Mouse (Mus musculus) embryonic facial prominence, embryonic 10.5 days (tissue): ENCODE results near the gene Olfr1394. TPM values are rescaled to one million over a fixed set of nuclear protein-coding genes. Genes with fewer than 3 reads are reported as not detected.

ENCODE experiments used
- DNase-seq: peaks from one replicate; pipeline ENCODE4 v3.0.0-alpha.2; 2017; ENCODE audit warnings: low spot score
- H3K27ac ChIP-seq: fragments of 300-500 bp; sonication (generic); replicated peaks from 2 replicates; pipeline ENCODE4 v1.5.1; 2016; ENCODE audit warnings: mild to moderate bottlenecking
- H3K27me3 ChIP-seq: fragments of 300-500 bp; sonication (generic); replicated peaks from 2 replicates; pipeline ENCODE4 v1.6.1; 2016; ENCODE audit warnings: low read depth, mild to moderate bottlenecking; ENCODE audit not compliant: poor library complexity, severe bottlenecking
- H3K36me3 ChIP-seq: fragments of 300-500 bp; sonication (generic); replicated peaks from 2 replicates; pipeline ENCODE4 v1.6.1; 2016; ENCODE audit warnings: mild to moderate bottlenecking, moderate library complexity
- H3K4me1 ChIP-seq: fragments of 300-500 bp; sonication (generic); 2 replicates; pipeline ENCODE4 v1.6.1; 2016
- H3K4me3 ChIP-seq: fragments of 300-500 bp; sonication (generic); 2 replicates; pipeline ENCODE4 v1.5.1; 2016; ENCODE audit warnings: mild to moderate bottlenecking, moderate library complexity
- H3K9me3 ChIP-seq: fragments of 300-500 bp; sonication (generic); 2 replicates; pipeline ENCODE4 v1.6.1; 2016; ENCODE audit warnings: mild to moderate bottlenecking
- WGBS: fragments of 180-500 bp; shearing (Covaris S2); methylation state at CpG from one replicate; pipeline ENCODE4 v1.1.7; 2016; 5-methylcytosine and 5-hydroxymethylcytosine counted together
- polyA plus RNA-seq: library from polyadenylated mRNA; unstranded; fragments of >200 nt; fragmentation: Nextera tagmentation; extraction: Ambion mirVana; gene quantifications from 2 replicates; pipeline ENCODE4 v1.2.1, GENCODE M21; 2016

Olfr1394 gene
- not detected in 2 replicates for polyA plus RNA-seq

DNA sequence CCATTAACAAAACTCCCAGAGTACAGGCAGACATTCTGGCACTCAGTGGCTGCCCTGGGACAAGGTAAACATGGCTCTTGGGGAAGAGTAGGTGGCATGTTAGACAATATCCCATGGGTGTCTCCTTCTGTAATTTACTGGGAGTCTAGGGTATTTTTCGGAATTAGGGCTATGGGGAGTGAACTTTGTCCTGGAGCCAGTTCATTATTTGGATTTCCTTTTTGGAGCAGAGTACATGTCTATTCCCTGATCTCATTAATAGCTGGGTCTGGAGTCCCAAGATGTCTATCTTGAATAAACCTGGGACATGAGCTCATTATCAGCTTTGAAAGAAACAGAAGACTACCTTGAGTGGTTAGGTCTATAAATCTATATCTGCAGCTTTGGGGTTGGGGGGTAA lies at the start of gene Olfr1394:
TSS of gene Olfr1394 (plus strand) at position 301 of the 400 bp plus-strand sequence.
- 83% methylated on average over 1 of the region's 1 CpGs for WGBS
- no peak for DNase-seq
- H3K4me3 ChIP-seq = no peak within 1 kb of the TSS

DNA sequence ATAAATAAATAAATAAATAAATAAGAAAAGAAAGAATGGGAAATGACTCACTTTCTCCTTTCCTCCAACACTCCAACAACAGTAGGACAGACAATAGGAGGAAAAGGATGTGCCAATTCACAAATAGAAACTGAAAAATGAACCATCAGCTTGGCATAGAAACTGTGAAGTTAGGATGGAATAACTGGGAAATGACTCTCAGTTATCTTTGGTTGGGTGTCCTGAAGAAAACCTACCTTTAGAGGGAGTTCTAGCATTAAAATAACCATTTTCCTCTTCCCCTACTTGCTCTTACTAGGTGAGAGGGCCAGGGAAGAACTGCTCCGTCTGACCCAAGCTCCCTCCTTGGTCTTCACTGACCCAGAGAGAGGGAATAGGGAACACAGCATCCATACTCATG lies 48.4 kb upstream of the Olfr1394 start:
- H3K27ac ChIP-seq = no peak overlapping the region
- peaks cover 8% of the 10 kb centered on the region; the same call in 1 of the 2 replicates for H3K4me1 ChIP-seq
- no peak for DNase-seq
- 76% methylated on average over 1 of the region's 1 CpGs for WGBS
- no peaks in the 10 kb centered on the region for H3K36me3 ChIP-seq
- H3K27me3 ChIP-seq = no peaks in the 10 kb centered on the region
- H3K4me3 ChIP-seq = no peak overlapping the region
- no peaks in the 10 kb centered on the region for H3K9me3 ChIP-seq

More for the DNA sequence above, at the start of gene Olfr1394:
- no peaks in the 10 kb centered on the region for H3K27me3 ChIP-seq
- no peaks in the 10 kb centered on the region for H3K9me3 ChIP-seq
- no peak within 1 kb of the TSS for H3K27ac ChIP-seq
- no peaks in the 10 kb centered on the region for H3K36me3 ChIP-seq
- H3K4me1 ChIP-seq = no peaks in the 10 kb centered on the region

DNA sequence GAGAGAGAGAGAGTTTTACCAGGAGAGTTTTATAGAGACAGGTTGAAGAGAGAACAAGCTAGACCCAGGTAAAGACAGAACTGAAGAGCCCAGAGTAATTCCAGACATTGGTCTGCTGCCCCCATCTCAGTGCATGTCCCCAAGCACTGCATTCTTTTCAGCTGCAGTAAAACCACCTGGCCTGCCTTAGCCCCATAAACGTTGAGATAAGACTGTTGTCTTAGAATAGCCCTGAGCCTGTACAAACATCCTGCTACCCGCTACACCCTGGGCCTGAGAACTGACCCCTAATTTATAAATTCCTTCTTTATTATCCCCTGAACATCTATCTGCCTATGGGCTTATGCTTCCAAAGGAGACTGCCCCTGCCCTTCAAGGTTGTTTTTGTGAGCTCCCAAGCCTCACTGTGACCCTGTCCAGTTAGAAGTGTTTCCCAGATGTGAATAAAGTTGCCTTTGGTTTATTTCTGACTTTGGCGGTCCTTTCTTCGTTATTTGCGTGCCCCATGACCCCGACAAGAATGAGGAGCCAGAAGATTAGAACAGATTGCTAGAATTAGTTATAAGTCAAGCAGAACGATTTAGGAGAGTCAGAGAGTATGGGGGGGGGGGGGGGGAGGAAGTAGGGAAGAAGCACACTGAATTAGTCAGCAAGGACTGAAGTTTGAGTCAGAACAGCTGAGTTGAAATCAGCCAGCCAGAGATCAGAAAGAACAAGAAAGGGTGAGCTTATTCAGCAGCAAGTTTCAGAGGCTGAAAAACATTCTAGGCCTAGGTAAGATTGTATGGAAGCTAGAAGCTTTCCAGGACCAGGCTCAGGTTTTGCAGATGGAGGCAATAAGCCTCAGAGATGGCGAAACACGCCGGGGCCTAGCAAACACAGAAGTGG lies 46.3 kb upstream of the Olfr1394 start:
- Histone ChIP-seq H3K4me1 (0 out of 2 replicates have a peak, but pooled peaks cover 2% of the 10 kb centered on the region), H3K36me3 (no peaks in the 10 kb centered on the region), H3K27me3 (no peaks in the 10 kb centered on the region), H3K9me3 (no peaks in the 10 kb centered on the region), H3K27ac (no peak overlapping the region), H3K4me3 (no peak overlapping the region)
- WGBS = 59% methylated on average over 10 of the region's 10 CpGs
- DNase-seq = no peak

DNA sequence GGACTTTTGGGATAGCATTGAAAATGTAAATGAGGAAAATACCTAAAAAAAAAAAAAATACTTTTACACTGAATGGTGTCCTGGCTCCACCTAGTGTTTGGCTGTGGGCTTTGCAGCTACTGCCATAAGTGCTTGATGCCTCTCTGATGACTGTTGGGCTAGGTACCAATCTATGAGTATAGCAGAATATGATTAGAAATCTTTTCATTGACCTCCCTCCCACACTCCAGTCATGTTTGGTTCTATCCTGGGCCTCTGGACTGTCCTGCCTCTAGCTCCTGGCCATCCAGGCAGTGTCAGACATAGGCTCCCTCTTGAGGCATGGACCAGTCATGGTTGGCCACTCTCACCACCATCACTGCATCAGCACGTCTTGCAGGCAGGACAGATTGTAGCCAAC lies 45.3 kb upstream of the Olfr1394 start:
- no peak overlapping the region for H3K4me3 ChIP-seq
- H3K27me3 ChIP-seq = no peaks in the 10 kb centered on the region
- no peak overlapping the region for H3K27ac ChIP-seq
- WGBS = 38% methylated on average over 1 of the region's 1 CpGs
- DNase-seq = no peak
- no peaks in the 10 kb centered on the region for H3K9me3 ChIP-seq
- H3K36me3 ChIP-seq = no peaks in the 10 kb centered on the region
- H3K4me1 ChIP-seq = no peaks in the 10 kb centered on the region

DNA sequence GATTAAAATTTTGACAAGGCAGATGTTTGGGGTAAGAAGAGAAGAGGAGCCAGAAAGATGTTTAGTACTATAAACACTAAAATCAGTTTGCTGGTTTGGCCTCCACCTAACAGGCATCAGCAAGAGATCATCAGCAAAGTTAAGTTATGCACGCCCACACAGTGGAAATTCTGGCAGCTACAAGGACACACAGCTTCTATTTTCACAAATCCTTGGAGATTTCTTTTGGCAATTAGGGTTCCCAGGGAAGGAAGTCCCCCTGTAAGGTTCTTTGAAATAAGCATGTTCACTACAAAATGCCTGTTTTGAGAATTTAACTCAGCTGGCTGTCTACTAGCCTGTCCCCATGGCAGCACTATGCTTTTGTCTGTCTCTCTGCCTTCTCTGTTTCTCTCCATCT lies 43.2 kb upstream of the Olfr1394 start:
- H3K27ac ChIP-seq = no peak overlapping the region
- H3K27me3 ChIP-seq = no peaks in the 10 kb centered on the region
- 65% methylated on average over 1 of the region's 1 CpGs for WGBS
- H3K36me3 ChIP-seq = no peaks in the 10 kb centered on the region
- DNase-seq = no peak
- no peaks in the 10 kb centered on the region for H3K9me3 ChIP-seq
- H3K4me3 ChIP-seq = no peak overlapping the region
- H3K4me1 ChIP-seq = no peaks in the 10 kb centered on the region

DNA sequence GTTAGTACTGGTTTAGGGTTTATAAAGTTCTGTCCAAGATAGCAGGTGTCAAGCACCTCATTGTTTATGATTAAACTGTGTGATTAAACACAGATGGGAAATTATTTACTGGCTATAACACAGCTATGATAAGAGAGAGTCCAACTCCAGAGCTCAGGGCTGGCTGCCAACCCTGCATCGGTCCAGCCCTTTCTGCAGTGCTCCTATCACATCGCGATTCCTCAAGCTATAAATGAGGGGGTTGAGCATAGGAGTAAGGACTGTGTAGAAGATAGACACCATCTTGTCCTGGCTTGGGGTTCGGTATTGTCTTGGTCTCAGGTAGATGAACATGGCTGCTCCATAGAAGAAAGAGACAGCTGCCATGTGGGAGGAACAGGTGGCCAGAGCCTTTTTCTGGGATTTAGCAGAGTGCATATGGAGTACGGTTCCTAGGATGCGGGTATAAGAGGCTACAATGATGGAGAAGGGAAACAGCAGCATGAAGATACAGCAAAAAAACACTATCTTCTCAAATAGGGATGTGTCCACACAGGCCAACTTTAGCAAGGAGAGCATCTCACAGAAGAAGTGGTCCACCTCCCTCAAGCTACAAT lies 41.5 kb upstream of the Olfr1394 start:
- 90% methylated on average over 6 of the region's 6 CpGs for WGBS
- DNase-seq = no peak
- H3K27me3 ChIP-seq = no peaks in the 10 kb centered on the region

DNA sequence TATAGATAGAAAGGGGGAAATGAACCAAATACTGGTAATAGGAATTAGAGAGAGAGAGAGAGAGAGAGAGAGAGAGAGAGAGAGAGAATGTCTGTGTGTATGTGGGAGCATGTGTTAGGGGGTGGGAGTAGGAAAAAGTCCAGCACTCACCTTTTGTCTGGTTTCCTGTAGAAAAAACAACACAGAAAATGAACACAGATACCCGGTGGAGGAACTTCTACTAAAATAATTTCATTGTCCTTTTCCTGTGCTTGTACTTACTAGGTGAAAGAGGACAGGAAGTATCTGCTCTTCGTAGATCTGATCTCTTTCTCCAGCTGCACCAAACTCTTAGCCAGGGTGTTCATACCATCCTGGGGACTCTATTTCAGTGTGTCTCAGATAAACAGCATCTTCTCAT lies 40.0 kb upstream of the Olfr1394 start:
- Histone ChIP-seq H3K27me3 (no peaks in the 10 kb centered on the region), H3K27ac (no peak overlapping the region), H3K9me3 (no peaks in the 10 kb centered on the region), H3K4me3 (no peak overlapping the region), H3K4me1 (no peaks in the 10 kb centered on the region), H3K36me3 (no peaks in the 10 kb centered on the region)
- no peak for DNase-seq
- 75% methylated on average over 2 of the region's 2 CpGs for WGBS

More for the DNA sequence above, 41.5 kb upstream of the Olfr1394 start:
- Histone ChIP-seq H3K9me3 (no peaks in the 10 kb centered on the region), H3K27ac (no peak overlapping the region), H3K4me3 (no peak overlapping the region), H3K4me1 (no peaks in the 10 kb centered on the region), H3K36me3 (no peaks in the 10 kb centered on the region)

DNA sequence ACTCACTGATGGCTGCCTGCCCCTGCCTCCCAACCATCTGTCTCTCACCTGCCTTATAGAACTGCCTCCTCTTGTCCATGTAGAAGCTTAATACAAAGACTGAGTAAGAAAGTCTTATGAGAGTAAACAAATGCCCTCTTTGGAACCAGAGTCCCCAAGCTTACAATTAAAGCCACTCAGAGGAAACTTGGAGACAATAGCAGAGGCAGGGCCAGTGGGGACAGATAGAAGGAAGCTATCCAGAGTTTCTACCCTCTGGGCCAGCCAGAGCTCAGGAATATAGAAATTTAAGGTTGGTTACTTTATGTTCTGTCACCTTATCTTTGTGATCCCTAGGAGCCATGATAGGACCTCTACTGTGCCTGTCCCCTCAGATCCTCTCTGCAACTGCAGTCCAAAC lies 39.4 kb upstream of the Olfr1394 start, which contains the start of gene Olfr1396:
TSS of gene Olfr1396 (minus strand) at position 101 of the 400 bp plus-strand sequence.
- H3K4me1 ChIP-seq = no peaks in the 10 kb centered on the region
- DNase-seq = no peak
- H3K27me3 ChIP-seq = no peaks in the 10 kb centered on the region
- no peak within 1 kb of the TSS for H3K27ac ChIP-seq
- no peaks in the 10 kb centered on the region for H3K36me3 ChIP-seq
- H3K4me3 ChIP-seq = no peak within 1 kb of the TSS
- H3K9me3 ChIP-seq = no peaks in the 10 kb centered on the region

DNA sequence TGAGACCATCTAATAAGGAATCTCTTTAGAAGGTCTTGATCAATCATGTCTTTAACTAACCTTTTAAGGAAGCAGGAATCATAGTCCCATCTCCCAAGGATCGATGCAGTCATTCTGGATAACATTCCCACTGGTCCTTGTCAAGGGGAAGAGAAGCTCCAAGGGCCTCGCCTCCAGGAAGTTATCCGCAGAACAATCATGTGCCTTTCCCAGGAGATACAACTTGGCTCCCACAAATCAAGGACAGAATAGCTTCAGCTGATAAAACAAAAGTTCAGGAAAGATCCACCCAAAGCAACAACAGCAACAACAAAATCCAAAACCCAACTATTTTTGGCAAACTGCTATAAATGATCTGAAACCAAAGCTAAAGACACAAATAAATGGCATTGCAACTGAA lies 34.5 kb upstream of the Olfr1394 start:
- Histone ChIP-seq H3K4me1 (no peaks in the 10 kb centered on the region), H3K27me3 (no peaks in the 10 kb centered on the region), H3K9me3 (no peaks in the 10 kb centered on the region), H3K4me3 (no peak overlapping the region), H3K27ac (no peak overlapping the region), H3K36me3 (no peaks in the 10 kb centered on the region)
- 90% methylated on average over 3 of the region's 3 CpGs for WGBS
- no peak for DNase-seq

DNA sequence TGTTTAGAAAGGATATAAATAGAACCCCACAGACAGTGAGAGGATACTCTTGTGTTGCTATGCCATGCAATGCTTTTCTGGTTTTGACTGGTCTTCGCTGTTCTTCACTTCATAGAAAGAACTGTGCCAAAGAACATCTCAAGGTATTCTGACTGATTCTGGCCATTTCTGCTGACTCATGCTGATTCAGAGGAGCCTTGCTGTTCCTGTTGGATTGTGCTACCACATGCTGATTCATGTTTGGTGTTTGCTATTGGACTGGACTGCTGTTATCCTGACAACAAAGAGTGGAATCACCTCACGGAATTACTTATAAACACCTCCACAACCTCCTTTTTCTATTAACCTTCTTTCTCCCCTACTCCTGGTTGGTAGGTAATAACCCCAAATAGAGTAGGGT lies 30.0 kb upstream of the Olfr1394 start:
- H3K4me3 ChIP-seq = no peak overlapping the region
- no peaks in the 10 kb centered on the region for H3K36me3 ChIP-seq
- no peaks in the 10 kb centered on the region for H3K27me3 ChIP-seq
- no peak overlapping the region for H3K27ac ChIP-seq
- DNase-seq = no peak
- 86% methylated on average over 2 of the region's 2 CpGs for WGBS
- H3K9me3 ChIP-seq = no peaks in the 10 kb centered on the region
- H3K4me1 ChIP-seq = no peaks in the 10 kb centered on the region

DNA sequence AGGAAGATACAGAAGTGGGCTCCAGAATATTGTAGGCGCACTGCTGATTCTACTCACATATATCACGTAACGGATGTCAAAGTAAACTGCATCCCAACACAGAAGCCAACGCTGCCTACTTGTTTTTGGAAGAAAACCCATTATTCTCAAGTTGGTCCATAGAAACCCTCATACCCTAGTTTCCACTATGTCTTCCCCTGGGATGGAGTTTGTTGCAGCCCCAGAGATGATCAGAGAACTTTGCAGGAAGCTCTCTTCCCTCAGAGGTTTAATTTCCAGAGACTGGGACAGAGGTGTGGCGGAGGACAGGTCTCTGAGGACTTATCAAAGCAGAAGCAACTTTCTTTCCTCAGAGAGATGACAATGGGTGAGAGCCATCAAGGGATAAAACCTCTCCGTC lies 12.2 kb upstream of the Olfr1394 start, which contains the start of gene Olfr1395:
TSS of gene Olfr1395 (plus strand) at position 301 of the 400 bp plus-strand sequence.
- Histone ChIP-seq H3K4me3 (no peak within 1 kb of the TSS), H3K27ac (no peak within 1 kb of the TSS), H3K9me3 (no peaks in the 10 kb centered on the region), H3K27me3 (no peaks in the 10 kb centered on the region), H3K36me3 (no peaks in the 10 kb centered on the region), H3K4me1 (no peaks in the 10 kb centered on the region)
- no peak for DNase-seq
- WGBS = 88% methylated on average over 6 of the region's 6 CpGs

DNA sequence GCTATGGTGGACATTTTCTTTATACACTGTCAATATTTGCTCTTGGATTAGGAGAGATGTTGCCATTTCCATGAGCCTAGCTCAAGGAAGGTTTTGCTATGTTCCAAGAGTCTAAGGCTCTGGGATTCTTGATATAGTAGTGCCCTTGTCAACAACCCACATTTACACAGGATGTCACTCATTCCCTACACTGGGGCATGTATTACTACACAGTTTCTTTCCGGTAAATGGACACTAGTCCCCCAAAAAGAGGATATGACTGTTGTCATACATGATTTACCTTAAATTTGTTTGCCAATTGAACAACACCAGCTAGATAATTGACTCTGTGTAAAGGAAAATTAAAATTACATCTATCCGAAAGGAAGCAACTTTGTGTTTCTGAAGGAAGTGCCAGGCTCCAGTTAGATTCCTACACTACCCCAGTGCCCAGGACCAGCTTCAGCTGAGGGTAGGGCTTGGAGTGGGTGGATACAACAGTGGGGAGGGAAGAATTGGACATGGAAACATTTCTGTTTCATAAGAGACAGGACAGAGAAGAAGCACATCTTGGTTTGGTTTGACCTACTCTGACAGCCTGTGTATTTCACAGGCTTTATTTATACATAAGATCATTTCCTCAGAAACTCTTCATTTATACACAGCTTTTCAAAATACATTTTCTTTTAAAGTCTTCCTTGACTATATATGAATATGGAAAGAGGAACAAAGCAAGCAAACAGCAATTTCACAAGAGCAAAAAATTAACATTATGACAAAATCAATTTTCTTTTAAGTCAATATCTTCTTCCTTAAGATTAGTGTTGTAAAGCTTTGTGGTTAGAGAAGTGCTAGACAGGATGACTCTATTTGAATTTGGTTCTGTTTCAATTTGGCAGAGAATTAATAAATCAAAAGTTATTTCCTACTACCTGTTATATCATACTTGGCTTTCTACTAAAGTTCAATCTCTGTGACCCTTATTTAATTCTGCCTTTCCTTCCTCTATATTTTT lies 2.9 kb downstream of the Olfr1394 start:
- H3K4me1 ChIP-seq = no peaks in the 10 kb centered on the region
- H3K36me3 ChIP-seq = no peaks in the 10 kb centered on the region
- H3K9me3 ChIP-seq = no peaks in the 10 kb centered on the region
- H3K27me3 ChIP-seq = no peaks in the 10 kb centered on the region
- DNase-seq = no peak
- H3K27ac ChIP-seq = no peak overlapping the region
- 83% methylated on average over 2 of the region's 2 CpGs for WGBS
- no peak overlapping the region for H3K4me3 ChIP-seq
